Mouse (Mus musculus) left cerebral cortex, postnatal 10 days (tissue): Measurements from ENCODE around the gene Suds3. TPM values are rescaled to one million over a fixed set of nuclear protein-coding genes. Genes with fewer than 3 reads are reported as not detected.

Experiments used
- DNase-seq, 2 experiments: peaks; one replicate each; pipeline ENCODE4 v3.0.0; 2021 to 2022; ENCODE audit warnings: low spot score in 2 of 2, mixed read lengths in 1 of 2; ENCODE audit errors: extremely low spot score in 1 of 2
- intact Hi-C: fragments of 180-260 bp; cut with DNase I; formaldehyde crosslinking; loops from one replicate; pipeline ENCODE4 v1.15.1; 2025
- total RNA-seq, 2 experiments: library from RNA; stranded (reverse); gene quantifications; 2 replicates each; pipeline ENCODE4 v1.2.3; 2021

Suds3 gene
- 10 to 100 TPM; 93.7 to 93.9 TPM for total RNA-seq

GRCm38 (mm10) chr5:117115836-117116366 lies at the start of gene Suds3:
Gene Suds3, minus strand, starts transcription at chr5:117116113.
- peak; percentile 94 to 96 for DNase-seq
- intact Hi-C loops, result loop anchor here (5.0 kb wide), 2 partner anchors 126 to 156 kb away; no protein-coding TSS in a partner anchor

- DNase-seq, result no peak
- intact Hi-C loops, result no loop called here
These were observed 49.0 kb upstream of the Suds3 start for GRCm38 (mm10) chr5:117164923-117165322.

- intact Hi-C loops, result no loop called here
- no peak for DNase-seq
These were observed 48.6 kb upstream of the Suds3 start for GRCm38 (mm10) chr5:117164516-117164915.

- DNase-seq, result no peak
- intact Hi-C loops, result no loop called here
These were observed 47.9 kb upstream of the Suds3 start for GRCm38 (mm10) chr5:117163790-117164189.

GRCm38 (mm10) chr5:117160499-117160898 lies 44.6 kb upstream of the Suds3 start:
- no peak for DNase-seq
- intact Hi-C loops, result no loop called here

GRCm38 (mm10) chr5:117159805-117160291 lies 43.9 kb upstream of the Suds3 start:
- intact Hi-C loops, result no loop called here

GRCm38 (mm10) chr5:117159326-117159725 lies 43.4 kb upstream of the Suds3 start:
- no peak for DNase-seq
- intact Hi-C loops, result no loop called here

More at GRCm38 (mm10) chr5:117159805-117160291, 43.9 kb upstream of the Suds3 start:
- no peak for DNase-seq

- intact Hi-C loops, result no loop called here
- DNase-seq, result peak in 1 of 2 experiments; percentile 43
These were observed 42.6 kb upstream of the Suds3 start for GRCm38 (mm10) chr5:117158335-117159018.

- intact Hi-C loops, result no loop called here
- DNase-seq, result no peak
These were observed 37.7 kb upstream of the Suds3 start for GRCm38 (mm10) chr5:117153527-117154091.

- no peak for DNase-seq
- intact Hi-C loops, result no loop called here
These were observed 37.0 kb upstream of the Suds3 start for GRCm38 (mm10) chr5:117152944-117153343.

GRCm38 (mm10) chr5:117150068-117150467 lies 34.2 kb upstream of the Suds3 start:
- intact Hi-C loops, result no loop called here
- DNase-seq, result no peak

GRCm38 (mm10) chr5:117149054-117149942 lies 33.4 kb upstream of the Suds3 start:
- DNase-seq, result no peak
- intact Hi-C loops, result no loop called here

- intact Hi-C loops, result no loop called here
- DNase-seq, result no peak
These were observed 31.5 kb upstream of the Suds3 start for GRCm38 (mm10) chr5:117147187-117148095.

GRCm38 (mm10) chr5:117146165-117146564 lies 30.3 kb upstream of the Suds3 start:
- intact Hi-C loops, result no loop called here

GRCm38 (mm10) chr5:117143721-117144135 lies 27.8 kb upstream of the Suds3 start:
- intact Hi-C loops, result no loop called here
- peak in 1 of 2 experiments; percentile 54 for DNase-seq

More at GRCm38 (mm10) chr5:117146165-117146564, 30.3 kb upstream of the Suds3 start:
- no peak for DNase-seq

- no peak for DNase-seq
- intact Hi-C loops, result no loop called here
These were observed 24.5 kb upstream of the Suds3 start for GRCm38 (mm10) chr5:117140374-117140773.

- intact Hi-C loops, result no loop called here
These were observed 23.9 kb upstream of the Suds3 start for GRCm38 (mm10) chr5:117139822-117140221.

More at GRCm38 (mm10) chr5:117139822-117140221, 23.9 kb upstream of the Suds3 start:
- DNase-seq, result no peak
